Mouse (Mus musculus) WW6 (cell line): Measurements from ENCODE around the gene Haao.
A peak's percentile ranks its signal among the peaks of the same experiment; 100 is the strongest.
"Not testable (repeated sequence)": the region's sequence is repeated elsewhere in the genome, so short reads cannot be mapped to it uniquely, and the experiment has no call there.

Experiments
- DNase-seq: peaks from one replicate; pipeline ENCODE4 v3.0.0-alpha.2; 2013; ENCODE audit warnings: low read depth, low spot score

Haao gene

GRCm38 (mm10) chr17:83865366-83865765 is 17.6 kb upstream of the Haao start:
- no peak for DNase-seq

DNA sequence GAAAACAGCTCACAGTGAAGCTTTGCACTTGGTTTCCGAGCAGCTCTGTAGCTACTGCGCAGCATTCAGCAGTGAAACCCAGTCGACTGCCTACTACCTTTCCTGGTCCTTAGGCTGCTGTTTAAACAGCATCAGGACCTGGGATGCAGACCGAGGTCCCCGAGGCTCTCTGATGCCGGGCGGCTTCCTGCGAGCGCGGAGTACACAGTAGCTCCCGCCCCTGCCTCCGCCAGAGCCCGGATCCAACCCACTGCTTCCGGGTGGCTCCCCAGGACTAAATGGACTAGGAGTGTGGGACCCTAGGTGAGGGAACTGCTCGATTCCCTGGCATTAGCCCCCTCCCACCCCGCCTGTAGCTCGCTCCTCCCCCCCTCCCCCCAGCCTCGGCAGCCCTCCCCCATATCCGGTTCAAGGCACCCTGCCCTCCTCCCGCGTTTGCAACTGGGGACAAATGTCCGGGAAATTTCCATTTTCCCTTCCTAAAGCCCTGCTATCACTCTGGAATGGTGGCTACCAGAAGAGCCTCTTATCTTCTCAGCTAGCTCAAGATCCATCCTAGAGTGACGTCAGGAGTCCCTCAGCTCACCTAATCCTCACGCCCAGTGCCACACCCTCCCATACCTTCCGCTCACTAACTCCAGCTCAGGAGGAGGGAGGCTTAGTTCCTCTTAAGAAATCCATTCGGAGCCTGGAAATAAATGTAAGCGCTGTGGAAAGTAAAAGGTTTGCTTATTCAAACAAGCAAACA is 14.5 kb upstream of the Haao start:
- DNase-seq, result no peak

DNA sequence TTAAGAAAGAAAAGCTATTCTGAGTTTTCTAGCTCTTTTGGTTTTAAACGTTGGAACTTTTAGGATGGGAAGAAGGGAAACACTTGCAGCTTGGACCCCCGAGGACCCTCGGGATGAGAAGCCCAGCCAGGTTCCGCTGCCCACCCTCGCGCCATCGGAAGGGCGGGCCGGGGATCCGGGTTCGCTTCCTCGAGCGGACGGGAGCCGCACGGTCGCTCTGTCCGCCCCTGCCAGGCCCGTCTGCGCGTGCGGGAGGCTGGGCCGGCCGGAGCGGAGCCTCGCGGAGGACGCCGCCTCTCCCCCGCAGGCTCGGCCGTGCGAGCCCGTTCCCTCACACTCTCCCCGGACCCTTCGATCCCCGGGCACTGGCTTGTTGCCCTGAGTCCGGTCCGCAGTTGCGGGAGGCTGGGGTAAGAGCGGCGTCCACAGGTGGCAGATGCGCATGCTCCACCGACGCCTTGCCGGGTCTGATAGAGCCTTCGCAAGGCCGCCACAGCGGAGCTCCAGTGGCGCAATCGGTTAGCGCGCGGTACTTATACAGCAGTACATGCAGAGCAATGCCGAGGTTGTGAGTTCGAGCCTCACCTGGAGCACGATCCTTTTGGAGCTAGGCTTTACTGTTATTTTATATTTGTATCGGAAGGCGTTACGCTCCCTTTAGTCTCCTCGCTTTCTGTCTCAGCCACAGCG is 13.8 kb upstream of the Haao start:
- peak; percentile 86 for DNase-seq

DNA sequence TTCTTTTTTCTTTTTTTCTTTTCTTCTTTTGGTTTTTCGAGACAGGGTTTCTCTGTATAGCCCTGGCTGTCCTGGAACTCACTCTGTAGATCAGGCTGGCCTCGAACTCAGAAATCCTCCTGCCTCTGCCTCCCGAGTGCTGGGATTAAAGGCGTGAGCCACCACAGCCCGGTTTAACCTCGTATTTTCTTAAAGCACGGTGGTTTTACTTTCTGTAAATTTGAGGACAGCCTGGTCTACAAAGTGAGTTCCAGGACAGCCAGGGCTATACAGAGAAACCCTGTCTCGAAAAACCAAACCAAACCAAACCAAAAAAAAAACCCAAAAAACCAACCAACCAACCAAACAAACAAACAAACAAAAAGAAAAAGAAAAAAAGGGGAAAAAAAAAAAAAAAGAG is 13.2 kb upstream of the Haao start:
- not testable (repeated sequence) for DNase-seq

- DNase-seq, result no peak
Observed at GRCm38 (mm10) chr17:83860224-83860623, 12.5 kb upstream of the Haao start.

DNA sequence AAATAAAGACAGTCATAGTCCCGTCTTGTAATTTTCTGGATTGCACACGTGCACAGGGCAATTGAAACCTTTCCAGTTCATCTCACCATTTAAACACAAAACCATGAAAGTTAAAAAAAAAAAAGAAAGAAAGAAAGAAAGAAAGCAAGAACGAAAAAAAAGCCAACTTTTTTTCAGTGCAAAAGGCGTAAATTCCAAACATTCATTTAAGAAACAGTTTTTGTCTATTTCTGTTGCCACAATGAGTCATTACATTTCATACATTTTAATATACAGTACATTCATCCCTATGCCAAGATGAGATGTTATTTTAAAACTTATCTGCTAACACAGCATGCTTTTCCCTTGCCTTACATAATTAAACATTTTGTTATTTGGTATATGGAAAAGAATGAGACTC is 11.9 kb upstream of the Haao start:
- DNase-seq, result no peak

DNA sequence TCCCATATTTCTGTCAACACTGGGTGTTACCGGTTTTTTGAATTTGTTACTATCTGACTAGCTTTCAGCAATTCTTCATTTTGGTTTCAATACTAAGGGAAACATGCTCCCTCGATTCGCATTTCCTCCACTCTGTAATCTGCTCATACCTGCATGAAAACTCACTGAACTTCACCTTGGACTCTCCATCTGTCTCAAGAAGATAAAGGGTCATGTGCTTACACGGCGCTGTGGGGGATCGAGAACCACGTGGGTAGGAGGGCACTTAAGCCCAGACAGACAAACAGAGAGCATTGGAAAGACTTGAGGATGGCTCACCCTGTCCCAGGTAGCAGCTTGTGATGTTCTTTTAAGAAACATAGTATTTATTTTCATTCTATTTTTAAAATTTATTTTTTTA is 10.7 kb upstream of the Haao start:
- no peak for DNase-seq

DNA sequence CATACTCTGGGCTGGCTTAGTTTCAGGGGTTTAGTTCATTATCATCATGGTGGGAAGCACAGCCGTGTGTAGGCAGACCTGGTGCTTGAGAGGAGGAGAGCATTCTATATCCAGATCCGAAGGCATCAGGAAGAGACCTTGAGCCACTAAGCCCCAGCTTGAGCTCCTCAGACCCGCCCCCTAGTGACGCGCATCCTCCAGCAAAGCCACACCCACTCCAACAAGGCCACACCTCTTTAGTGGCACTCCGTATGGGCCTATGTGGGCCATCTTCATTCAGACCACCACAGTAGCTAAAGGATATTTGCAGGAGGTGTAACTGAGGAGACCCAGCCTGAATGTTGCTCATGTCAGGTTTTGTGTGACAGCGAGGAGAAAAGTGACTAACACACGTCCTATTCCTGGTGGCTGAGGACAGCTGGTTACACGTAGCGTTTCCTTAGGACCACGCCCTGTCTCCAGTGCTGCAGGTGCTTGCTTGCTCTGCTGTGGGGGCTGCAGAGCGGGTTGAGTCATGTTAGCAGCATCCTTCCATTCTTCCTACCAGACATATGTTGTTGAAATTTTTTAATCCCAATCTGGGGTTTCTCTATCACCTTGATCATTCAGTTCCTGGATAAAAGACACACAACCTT is 6.6 kb upstream of the Haao start:
- peak; percentile 69 for DNase-seq

DNA sequence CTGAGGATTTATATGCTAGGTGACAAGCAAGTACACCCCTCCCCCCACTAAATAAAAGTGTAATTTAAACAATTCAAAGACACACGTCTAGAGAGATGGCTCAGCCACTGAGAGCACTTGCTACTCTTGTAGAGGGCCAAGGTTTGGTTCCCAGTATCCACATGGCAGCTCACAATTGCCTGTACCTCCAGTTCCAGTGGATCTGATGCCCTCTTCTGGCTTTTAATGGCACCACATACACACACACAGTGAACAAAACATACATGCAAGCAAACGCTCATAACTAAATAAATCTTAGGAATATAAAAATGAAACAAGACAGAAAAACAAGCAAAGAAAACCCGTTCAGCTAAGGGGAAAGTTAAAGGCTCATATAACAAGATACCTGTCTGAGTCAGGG is 6.1 kb upstream of the Haao start:
- no peak for DNase-seq

DNA sequence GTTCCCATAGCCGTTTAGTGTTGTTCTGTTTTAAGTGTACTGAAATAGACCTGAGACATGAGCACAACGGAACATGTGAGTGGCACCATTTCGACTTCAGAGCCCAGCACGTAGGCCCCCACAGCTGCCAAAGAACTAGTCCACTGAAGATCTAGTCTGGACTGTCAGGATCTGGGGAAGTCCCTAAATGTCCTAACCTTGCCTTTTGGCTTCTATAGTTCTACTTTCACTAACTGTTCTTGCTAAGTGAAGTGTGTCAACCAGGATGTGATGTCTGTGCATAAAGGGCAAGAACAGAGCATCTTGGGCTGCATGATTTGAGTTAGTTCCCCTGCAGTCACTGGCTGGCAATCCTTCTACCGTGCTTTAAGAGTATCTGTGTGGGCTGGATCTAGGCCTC is 3.1 kb upstream of the Haao start:
- DNase-seq, result no peak

- peak; percentile 78 for DNase-seq
Observed at GRCm38 (mm10) chr17:83850458-83850857, 2.7 kb upstream of the Haao start.

DNA sequence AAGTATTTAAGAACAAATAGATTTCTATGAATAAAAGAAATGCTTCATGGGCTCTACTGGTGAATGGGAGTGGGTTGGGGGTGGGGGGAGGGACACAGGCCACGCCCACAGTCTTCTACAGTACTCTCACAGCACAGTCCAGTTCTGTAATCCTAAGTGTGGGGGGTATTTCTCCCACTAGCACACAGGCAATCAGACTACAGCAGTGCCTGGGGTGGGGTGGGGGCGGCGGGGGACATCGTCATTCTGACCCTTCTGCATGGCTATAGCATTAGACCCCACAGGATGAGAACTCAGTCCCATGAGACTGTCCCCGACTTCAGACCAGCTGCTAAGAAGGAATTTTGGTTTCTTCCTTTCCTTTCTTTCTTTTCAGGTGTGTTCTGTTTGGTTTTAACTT is 2.0 kb upstream of the Haao start:
- DNase-seq, result no peak

DNA sequence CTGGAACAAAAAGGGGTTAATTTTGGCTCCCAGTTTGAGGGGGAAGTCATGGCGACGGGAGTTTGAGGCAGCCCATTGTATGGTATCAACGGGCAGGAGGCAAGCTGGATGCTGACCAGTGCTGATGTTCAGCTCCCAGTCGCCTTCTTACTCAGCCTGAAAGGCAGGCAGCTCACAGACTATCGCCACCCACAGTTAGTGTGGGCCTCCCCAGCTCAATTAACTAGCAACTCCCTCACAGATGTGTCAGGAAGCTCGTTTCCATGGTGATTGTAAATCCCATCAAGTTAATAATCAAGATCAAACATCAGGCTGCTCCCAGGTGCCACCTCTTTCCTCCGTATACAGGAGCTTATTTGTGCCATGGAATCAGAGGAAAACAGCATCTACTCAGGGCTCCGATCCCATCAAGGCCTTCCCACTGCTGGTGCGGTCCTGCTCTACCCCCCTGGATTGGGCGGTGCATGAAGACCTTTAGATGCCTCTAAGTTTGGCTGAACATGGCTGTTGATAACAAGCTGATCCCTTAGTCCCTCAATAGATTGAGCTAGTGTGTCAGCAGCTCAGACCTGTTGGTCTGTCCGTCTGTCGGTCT is 1.4 kb upstream of the Haao start:
- DNase-seq, result no peak

- DNase-seq, result no peak
Observed at GRCm38 (mm10) chr17:83848482-83848881, 719 bp upstream of the Haao start.

DNA sequence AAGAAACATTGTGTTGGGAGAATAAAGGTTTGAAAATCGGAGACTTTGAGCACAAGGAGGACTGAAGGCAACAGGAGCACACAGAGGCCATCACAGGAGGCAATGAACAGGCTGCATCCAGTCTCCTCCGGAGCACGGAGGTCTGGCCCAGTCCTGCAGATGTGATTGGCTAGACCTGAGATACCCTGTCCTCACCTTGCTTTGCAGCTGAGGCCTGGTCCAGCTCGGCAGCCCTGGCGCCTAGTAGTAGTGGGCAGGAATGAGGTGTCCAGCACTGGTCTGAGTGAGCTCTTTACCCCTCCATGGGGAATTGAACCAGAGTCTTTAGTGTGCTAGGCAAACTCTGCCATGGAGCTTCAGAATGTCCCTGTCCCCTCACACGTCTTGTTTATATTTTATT is 663 bp downstream of the Haao start:
- no peak for DNase-seq

- DNase-seq, result no peak
Observed at GRCm38 (mm10) chr17:83846301-83847021, 1.3 kb downstream of the Haao start.

DNA sequence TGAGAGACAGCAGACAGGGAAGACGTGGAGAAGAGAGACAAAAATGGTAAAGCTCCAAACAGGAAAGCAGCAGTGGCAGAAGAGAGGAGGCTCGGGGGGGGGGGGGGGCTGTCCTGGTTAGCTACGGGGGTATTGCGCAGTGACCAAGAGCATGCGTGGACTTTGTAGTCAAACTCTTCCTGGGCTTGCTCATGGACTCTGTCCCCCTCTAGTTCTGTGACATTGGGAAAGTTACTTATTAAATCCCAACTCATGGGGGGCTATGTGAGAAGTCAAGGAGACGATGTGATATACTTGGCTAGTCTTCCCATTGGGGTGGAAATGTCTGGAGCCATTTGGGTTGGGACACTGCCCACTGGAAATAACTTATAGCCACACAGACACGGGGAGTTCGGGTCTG is 2.2 kb downstream of the Haao start:
- DNase-seq, result no peak

- DNase-seq, result no peak
Observed at GRCm38 (mm10) chr17:83843780-83844179, 4.0 kb downstream of the Haao start.

- no peak for DNase-seq
Observed at GRCm38 (mm10) chr17:83841011-83841410, 6.8 kb downstream of the Haao start.

- no peak for DNase-seq
Observed at GRCm38 (mm10) chr17:83839132-83839531, 8.6 kb downstream of the Haao start.

GRCm38 (mm10) chr17:83837659-83838190 is 10.0 kb downstream of the Haao start:
- no peak for DNase-seq

GRCm38 (mm10) chr17:83836048-83836447 is 11.7 kb downstream of the Haao start:
- DNase-seq, result no peak
